Mouse (Mus musculus) cerebellum, adult 9-10 months (tissue): ENCODE measurements at regions not wholly inside any gene's neighbourhood (a gene's known extent, or its start where the extent isn't known, plus 50 kb on each side); places are given as distances from the start of the nearest gene placed in this dataset.
"Not testable (repeated sequence)": the region's sequence is repeated elsewhere in the genome, so short reads cannot be mapped to it uniquely, and the experiment has no call there.

ENCODE experiments used
- DNase-seq: peaks from one replicate; pipeline ENCODE4 v3.0.0; 2022

- no peak for DNase-seq
Measured at GRCm38 (mm10) chr2:78277699-78278098, 331.5 kb upstream of the Cwc22 start.

DNA sequence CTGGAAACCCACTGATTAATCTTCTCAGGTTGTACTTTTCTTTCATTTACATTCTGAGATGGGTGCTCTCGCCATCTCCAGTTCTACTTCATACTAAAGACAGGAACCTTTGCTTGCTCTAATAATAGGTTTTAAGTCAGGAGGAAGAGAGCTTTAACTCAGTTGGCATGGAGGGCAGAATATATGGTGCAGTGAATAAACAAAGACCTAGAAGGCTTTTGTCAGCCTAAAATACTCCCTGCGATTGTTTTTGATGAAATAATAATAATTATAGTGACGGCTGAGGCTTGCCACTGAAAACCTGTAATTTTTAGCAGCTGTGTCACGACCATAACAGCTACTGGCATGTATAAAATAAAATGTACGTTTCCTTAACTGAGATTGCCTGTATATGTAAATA lies 327.9 kb upstream of the Cwc22 start:
- DNase-seq, result no peak

DNA sequence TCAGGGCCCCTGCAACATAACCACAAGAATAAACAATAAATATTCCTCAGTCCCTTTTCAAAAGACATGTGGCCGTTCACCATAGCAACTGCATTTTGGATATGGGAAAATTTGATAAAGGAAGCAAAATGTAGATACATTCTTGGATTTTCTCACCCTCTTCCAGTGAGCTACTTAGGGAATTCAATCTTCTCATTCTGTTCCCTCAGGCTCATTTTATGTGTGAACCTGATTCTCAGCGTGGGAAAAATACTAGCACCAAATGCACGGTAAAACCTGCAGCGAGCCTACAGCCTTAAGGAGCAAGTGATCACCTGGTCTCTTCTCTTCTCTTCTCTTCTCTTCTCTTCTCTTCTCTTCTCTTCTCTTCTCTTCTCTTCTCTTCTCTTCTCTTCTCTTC lies 322.5 kb upstream of the Cwc22 start:
- no peak for DNase-seq

DNA sequence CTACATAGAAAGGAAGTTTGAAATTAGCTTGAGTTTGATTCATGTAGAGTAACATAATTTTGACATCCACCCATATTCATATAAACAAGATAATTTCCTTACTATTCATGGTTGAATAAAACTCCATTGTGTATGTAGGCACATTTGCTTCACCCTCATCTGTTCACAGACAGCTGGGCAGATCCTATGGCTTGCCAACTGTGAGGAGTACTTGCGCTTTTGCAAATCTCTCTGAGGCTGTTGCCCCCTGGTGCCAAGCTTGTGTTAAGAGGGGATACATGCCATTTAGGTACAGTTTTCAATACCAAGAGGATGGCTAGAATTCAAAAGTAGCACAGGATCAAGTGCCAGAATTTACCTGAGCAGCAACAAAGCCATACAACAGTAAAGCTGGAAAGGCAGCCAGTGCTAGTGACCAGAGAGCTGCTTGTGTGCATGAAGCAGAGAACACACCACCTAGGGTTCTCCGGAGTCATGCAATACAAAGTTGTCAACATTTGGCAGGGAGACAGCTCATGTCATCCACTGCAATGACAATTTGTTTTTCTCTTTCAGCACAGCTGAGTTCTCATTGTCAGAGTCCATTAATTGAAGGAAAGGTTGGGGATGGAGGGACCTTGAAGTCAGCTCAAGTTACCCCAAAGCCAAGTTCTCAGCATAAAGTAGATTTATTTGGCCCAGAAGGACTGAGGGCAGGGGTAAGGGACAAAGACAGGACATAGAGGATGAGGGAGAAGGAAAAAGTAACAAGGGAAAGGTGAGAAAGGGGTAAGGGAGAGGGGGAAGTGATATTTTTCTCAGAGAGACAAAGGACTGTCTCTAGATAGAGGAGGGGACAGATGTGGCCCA lies 321.6 kb upstream of the Cwc22 start:
- DNase-seq, result no peak

- DNase-seq, result no peak
Measured at GRCm38 (mm10) chr2:78253601-78254097, 307.5 kb upstream of the Cwc22 start.

DNA sequence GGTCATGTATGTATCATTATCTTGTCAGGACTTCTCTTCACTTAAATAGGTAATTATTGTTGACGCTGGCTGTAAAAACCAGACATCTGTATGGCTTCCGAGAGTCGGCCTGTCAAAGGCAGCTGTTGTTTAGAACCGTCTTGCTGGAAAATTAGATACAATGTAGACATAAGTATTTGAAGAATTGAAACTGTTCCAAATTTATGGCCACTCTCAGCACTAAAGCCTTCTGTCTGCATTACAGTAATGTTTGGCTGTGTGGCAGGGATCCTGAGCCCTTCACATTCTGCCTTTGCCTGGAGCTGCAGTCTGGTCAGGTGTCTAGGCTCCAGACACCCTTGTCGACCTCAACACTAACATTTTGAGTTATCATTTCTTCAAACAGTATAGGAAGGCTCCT lies 300.2 kb upstream of the Cwc22 start:
- no peak for DNase-seq

GRCm38 (mm10) chr2:78240299-78240698 lies 294.1 kb upstream of the Cwc22 start:
- no peak for DNase-seq

- not testable (repeated sequence) for DNase-seq
Measured at GRCm38 (mm10) chr2:78225383-78226100, 279.4 kb upstream of the Cwc22 start.

GRCm38 (mm10) chr2:78214469-78214868 lies 268.3 kb upstream of the Cwc22 start:
- DNase-seq, result no peak

DNA sequence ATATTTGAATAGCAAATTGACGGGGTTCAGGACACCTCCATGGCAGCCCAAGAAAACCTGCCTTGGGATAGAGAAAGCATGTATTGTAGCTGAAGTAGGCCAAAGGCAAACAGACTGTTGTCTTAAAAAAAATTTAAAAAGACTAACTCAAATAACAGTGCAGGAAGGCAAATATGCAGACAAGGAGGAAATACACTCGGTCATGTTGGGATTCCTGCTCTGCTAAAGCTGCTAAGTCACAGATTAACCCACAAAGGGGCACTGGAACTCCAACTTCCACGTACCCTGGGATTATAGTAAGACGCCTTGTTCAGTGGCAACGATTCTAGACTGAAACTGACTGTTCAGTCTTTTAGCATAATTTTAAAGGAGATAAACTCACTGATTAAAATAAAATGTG lies 258.9 kb upstream of the Cwc22 start:
- no peak for DNase-seq

GRCm38 (mm10) chr2:78196006-78196405 lies 249.8 kb upstream of the Cwc22 start:
- no peak for DNase-seq

DNA sequence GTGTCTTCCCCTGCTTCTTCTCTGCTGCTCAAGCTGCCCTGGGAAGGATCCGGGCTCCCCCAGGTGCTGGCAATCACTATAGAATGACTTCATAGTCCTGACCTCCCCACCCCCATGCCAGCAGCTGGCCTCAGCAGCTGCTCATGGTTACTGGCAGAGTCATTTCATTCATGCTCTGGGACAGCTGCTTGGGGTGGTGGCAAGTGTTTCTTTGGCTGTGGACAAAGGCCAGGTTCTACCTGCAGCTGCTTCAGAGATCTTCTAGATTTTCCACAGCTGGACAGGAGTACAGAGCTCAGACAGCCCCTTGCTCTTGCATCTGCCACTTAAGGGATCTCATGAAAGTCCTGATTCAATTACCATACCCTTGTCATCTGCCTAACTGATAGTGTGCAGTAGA lies 243.4 kb upstream of the Cwc22 start:
- no peak for DNase-seq

DNA sequence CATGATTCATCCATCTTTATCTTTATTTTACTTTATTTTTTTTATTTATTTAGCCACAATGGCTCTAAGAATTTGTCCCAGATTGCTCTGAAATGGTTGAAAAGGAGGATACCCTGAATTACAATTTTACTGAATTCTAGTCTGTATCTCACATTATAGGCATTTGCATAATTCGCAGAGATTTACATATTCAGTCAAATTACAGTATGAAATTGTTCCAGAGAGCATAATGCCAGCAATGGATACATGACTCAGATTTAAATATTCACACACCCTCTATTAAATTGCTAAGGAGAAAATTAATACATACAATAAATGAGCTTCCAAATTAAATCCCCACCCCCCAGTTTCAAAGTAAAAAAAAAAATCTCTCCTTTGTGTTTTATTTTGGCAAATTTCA lies 238.8 kb upstream of the Cwc22 start:
- DNase-seq, result no peak

- no peak for DNase-seq
Measured at GRCm38 (mm10) chr2:78173784-78174183, 227.6 kb upstream of the Cwc22 start.

DNA sequence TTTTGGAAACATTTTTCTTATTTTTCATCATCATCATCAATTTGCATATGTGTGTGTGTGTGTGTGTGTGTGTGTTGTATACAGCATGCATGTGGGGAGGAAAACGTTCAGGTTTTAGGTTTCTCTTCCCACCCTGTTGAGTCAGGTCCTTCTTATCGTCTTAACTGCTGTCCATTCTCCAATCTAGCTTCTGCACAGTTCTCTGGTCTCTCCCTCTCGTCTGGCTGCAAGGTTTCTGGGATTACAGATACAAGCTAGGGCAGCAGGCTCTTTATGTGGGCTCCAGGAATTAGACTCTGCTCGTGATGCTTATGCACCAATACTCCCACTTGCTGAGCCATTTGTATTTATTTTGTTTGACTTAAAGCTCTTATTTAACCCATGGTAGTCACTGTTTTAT lies 226.6 kb upstream of the Cwc22 start:
- no peak for DNase-seq

GRCm38 (mm10) chr2:78170162-78170747 lies 224.1 kb upstream of the Cwc22 start:
- DNase-seq, result no peak

- DNase-seq, result peak; percentile 69
Measured at GRCm38 (mm10) chr2:78165429-78165828, 219.3 kb upstream of the Cwc22 start.

DNA sequence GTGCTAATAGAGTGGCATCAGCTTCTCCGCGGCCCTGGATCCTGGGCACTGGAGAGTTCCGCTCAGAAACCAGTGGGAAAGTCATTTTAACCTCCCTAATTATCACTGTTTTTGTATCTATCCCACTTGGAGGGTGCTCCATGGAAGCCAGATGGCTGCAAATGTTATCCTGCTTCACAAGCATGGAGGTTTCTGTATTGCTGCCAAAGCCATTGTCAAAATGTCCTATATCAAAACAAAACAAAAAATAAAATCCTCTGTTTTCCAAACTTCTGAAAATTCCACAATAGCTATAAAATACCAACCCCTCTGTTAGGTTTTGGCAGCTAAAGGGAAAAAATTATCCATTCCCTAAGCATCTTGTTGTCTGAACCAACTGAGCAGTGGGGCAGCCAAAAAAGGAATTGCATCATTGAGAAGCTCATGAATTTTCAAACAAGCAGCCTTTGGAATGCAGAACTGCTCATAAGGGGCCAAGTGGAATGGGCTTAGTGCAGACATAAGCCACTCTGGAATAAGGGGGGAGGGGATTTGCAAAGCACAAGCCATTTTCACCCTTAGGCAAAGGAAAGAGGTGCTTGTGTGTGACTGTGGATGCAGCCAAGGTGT lies 213.8 kb upstream of the Cwc22 start:
- peak; percentile 89 for DNase-seq

DNA sequence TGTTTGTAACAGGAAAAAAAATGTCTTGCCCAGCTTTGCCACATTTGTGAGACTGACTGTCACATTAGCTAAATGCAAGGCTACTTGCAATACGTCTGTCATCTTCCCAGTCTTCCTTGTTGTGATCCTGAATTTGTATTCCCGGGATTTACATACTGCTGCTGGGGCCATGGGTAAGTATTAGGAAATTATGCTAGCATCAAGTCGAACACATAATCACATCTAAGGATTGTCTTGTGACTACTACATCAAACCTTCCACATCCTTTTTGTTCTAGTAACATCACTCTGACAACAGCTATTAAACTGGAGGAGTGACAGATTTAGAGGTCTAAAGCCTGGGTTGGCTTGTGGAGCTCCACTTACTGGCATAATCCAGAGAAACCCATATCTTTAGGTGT lies 164.2 kb upstream of the Cwc22 start:
- DNase-seq, result no peak

DNA sequence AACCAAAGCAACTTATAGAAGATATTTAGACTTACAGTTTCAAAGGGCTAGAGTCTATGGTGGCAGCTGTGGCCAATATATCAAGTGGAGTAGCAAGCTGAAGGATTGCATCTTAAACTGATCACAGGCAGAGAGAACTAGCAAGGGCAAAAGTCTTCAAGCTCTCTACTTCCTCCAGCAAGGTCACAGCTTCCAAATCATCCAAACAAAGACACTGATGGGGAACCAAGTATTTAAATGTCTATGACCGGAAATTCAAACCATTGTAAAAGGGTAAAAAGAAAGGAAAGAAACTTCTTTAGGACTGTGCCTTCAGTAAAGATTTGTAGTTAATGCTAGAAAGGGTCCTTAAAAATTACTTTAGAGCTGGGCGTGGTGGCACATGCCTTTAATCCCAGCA lies 149.4 kb upstream of the Cwc22 start:
- DNase-seq, result no peak

GRCm38 (mm10) chr2:78094921-78095320 lies 148.7 kb upstream of the Cwc22 start:
- DNase-seq, result no peak

DNA sequence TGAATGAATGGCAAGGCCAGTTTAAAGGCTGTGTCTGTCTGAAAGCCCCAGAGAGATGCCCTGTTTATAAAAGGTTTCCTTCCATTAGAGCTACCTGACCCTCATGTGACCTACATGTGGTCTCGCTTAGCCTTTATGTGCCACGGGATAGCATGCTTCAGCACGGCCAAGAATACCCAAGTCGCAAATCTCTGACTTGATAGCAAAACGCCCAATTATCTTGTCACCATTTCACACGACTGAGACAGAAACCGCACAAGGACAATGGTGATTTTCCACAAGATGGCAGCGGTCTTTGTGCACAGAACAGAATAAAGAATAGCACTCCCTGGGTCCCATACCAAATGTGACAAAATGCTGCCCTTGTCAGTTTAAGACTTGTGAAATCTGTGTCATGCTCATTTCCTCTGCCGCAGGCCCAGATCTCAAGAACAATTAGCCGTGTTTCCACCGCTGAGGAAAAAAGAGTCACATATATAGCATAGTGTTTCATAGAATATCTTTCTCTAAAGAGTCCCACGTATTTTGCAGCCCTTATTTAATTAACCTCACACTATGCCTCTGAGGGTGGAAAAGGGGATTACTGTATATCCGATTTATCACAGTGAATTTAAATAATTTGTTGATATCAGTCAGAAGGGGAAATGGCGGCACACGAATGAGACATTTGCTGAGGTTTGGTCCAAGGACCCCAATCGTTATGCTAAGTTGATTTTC lies 118.3 kb upstream of the Cwc22 start:
- DNase-seq, result no peak
